Mouse (Mus musculus): Measurements from ENCODE around the gene Uts2b. TPM values are rescaled to one million over a fixed set of nuclear protein-coding genes. Genes with fewer than 3 reads are reported as not detected.

Uts2b gene
- polyA plus RNA-seq, 1 experiment from 2014 or later = 0.24 TPM

DNA sequence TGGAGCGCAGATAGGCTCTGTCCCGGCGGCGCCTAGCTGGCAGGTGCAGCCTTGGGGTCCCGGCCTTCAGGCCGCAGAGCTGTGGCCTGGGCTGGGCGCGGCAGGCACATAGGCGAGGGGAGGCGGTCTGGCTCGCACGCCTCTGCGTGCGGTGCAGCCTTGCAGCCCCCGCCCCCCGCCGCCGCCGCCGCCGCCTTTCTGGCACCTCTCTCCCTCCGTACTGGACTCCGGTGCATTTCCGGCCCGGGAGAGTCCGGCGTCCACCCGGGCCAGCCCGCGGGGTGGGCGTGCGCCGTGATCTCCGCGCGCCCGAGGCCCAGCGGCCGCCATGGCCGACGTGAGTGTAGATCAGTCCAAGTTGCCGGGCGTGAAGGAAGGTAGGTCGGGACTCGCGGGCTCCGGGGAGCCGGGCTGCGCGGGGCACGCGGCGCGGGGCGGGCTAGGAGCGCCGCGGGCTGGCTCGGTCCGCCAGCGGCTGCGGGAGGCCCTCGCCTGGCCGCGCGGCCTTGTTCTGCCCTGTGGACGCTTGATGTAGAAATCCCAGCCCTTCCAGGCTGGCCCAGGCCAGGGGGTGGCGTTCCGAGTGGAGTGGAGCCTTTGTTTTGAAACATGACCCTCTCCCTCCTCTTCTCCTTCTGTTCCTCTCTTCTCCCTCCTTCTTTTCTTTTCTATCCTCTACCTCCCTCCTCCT lies 18.9 kb upstream of the Uts2b start, which contains the start of gene Ccdc50:
Ccdc50 (plus strand) TSS at position 109 of the 691 bp plus-strand sequence.
- Histone ChIP-seq H3K4me1 (peaks cover 21% of the 10 kb centered on the region), H3K36me3 (no peaks in the 10 kb centered on the region), H3K27me3 (ENCODE audit: low read depth, poor library complexity, severe bottlenecking) (no peaks in the 10 kb centered on the region), H3K4me3 (peak within 1 kb of the TSS; percentile 90), H3K9me3 (replicated peaks) (no peaks in the 10 kb centered on the region), H3K27ac (peak within 1 kb of the TSS; percentile 99)
- peak; percentile 90 for DNase-seq (ENCODE audit: low spot score)
- WGBS = under 1% methylated on average over 61 of the region's 69 CpGs

DNA sequence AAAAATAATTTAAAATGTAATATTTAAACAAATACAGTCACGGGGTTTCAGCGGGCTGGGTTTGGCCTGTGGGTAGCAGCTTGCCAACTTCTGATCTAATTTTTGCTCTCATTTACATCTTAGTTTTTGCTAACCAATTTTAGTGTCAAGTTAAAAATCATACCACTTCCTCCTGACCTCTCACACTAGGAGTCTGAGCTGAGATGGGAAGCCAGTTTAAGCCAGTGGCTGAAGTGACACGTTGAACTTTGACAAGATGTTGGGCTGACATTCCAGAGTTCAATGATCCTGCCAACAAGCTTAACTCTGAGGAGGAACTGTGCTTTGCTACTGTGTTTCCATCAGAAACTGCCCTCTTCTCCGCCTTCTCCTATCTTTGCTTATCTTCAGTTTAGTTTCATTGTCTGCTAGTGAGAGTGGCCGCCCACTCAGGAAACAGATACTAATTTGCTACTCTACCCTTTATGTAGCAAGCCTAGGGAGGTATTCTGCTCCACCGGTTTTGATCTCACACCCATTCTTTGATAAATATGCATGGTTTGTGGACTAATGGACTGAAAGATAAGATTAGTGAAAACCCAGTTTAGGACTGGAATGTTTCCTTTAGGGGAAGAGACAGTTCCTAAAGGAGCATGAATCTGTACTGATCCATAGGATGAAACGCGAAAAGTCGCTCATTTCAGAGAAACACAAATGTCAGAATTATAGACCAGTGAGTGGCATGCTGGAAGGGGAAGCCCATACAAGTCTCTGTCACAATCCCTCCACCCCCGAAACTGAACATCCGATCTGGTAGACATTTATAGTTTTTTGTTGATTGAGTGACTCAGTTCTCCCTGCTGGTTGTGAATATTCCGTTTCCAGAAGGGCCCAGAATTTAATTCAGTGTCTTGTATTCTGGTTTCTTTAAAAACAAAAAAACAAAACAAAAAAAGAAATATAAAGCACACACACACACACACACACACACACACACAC lies 17.9 kb upstream of the Uts2b start:
- no peaks in the 10 kb centered on the region for H3K27me3 ChIP-seq (ENCODE audit: low read depth, poor library complexity, severe bottlenecking)
- 67% methylated on average over 12 of the region's 12 CpGs for WGBS
- H3K4me3 ChIP-seq = peak overlapping the region; percentile 90
- H3K36me3 ChIP-seq = no peaks in the 10 kb centered on the region
- peak overlapping the region; percentile 99; the same call in 1 of the 2 replicates for H3K27ac ChIP-seq
- no peaks in the 10 kb centered on the region for H3K9me3 ChIP-seq (replicated peaks)
- no peak for DNase-seq (ENCODE audit: low spot score)
- H3K4me1 ChIP-seq = peaks cover 21% of the 10 kb centered on the region

DNA sequence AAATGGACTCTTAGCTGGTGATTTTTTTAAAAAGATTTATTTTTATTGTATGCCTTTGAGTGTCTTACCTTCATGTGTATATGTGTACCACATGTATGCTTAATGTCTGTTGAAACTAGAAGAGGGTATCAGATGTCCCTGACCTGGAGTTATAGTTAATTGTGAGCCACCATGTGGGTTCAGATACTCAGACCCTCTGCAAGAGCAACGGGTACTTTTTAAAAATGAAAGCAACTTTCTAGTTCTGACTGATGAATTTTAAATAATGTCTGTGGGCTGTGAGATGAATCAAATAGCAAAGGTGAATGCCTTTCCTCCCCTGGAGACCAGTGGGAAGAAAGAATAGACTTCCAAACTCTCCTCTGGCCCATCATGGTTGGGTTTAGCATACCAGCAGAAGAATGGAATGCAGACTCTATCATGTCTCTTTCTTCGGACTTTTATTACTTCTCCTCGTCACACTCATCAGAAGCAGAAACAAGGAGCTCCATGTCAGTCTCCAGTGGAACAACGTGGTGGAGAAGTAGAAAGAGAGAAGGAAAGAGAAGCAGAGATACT lies 16.9 kb upstream of the Uts2b start:
- Histone ChIP-seq H3K36me3 (no peaks in the 10 kb centered on the region), H3K27ac (no peak overlapping the region), H3K4me1 (peaks cover 21% of the 10 kb centered on the region), H3K4me3 (no peak overlapping the region), H3K27me3 (ENCODE audit: low read depth, poor library complexity, severe bottlenecking) (no peaks in the 10 kb centered on the region), H3K9me3 (replicated peaks) (no peaks in the 10 kb centered on the region)
- WGBS = 80% methylated on average over 4 of the region's 4 CpGs
- DNase-seq (ENCODE audit: low spot score) = no peak

DNA sequence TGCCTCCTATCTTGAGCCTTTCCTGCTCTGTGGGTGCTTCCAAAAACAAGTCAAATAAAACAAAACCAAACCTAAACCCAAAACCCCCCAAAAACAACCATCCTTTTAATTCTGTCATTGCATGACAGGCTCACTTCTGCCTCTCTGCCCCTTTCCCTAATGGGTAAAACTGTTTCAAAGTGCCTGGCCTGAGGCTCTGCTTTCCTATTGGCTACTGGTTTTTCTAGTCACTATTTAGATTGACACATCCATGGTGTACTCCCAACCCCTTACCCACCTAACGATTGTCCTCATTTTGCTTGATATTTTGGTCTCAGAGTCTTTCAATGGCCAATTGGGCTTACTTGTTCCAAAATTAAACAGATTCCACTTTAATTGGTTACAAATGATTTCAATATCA lies 15.6 kb upstream of the Uts2b start:
- H3K4me3 ChIP-seq = no peak overlapping the region
- no peak overlapping the region for H3K27ac ChIP-seq
- no peaks in the 10 kb centered on the region for H3K27me3 ChIP-seq (ENCODE audit: low read depth, poor library complexity, severe bottlenecking)
- H3K4me1 ChIP-seq = peaks cover 12% of the 10 kb centered on the region
- no peaks in the 10 kb centered on the region for H3K9me3 ChIP-seq (replicated peaks)
- H3K36me3 ChIP-seq = no peaks in the 10 kb centered on the region
- WGBS = 82% methylated on average over 1 of the region's 1 CpGs
- DNase-seq (ENCODE audit: low spot score) = no peak

DNA sequence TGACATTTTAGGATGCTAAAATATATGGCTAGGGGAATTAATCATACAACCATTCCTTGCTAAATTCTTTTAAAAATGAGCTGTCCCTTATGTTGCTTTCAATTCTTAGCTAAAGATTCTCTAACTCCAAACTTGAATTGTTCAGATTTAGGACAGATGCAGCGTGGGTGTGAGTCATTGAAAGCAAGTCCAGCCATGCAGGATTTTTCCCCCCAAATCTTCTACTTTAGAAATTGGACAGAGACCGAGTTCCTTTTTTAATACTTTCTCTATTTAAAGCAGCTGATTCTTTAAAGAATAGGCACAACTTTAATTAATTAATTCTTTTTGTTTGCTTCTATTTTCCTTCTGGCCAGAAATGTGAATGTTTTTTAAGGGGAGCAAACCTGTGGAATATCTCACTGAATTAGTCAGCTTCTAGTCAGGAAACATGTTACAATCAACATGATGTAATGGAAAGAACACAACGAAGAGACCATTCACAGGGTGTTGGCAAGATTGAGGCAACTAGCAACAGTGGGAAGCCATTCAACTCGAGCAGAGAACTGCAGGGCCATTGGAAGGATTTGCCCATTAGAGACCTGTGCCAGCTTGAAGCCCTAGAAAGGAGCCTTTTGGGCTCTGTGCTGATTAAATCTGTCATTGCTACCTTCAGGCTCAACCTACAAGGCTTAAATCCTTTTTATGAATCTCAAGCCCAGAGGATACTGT lies 15.0 kb upstream of the Uts2b start:
- Histone ChIP-seq H3K9me3 (replicated peaks) (no peaks in the 10 kb centered on the region), H3K27me3 (ENCODE audit: low read depth, poor library complexity, severe bottlenecking) (no peaks in the 10 kb centered on the region), H3K4me1 (peaks cover 6% of the 10 kb centered on the region; the same call in 1 of the 2 replicates), H3K36me3 (no peaks in the 10 kb centered on the region), H3K27ac (no peak overlapping the region), H3K4me3 (no peak overlapping the region)
- DNase-seq (ENCODE audit: low spot score) = no peak
- WGBS = 76% methylated on average over 4 of the region's 4 CpGs

DNA sequence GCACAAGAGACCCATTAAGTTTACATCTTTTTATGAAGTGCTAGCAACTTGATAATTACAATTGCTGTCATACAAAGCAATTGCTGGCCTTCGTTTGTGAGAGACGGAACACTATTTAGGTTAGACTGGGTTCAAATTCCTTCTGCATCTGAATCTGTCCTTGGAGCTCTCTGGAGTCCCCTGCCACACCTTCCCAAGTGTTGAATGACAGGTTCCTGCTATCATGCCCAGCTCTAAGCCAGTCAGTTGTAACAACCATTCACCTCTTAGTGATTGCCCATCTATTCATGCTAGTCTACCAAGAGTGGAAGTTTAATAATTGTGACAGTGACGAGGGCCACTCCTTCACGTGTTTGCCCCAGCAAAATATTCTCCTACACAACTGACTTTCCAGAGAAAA lies 12.2 kb upstream of the Uts2b start:
- H3K4me1 ChIP-seq = no peaks in the 10 kb centered on the region
- H3K27me3 ChIP-seq (ENCODE audit: low read depth, poor library complexity, severe bottlenecking) = no peaks in the 10 kb centered on the region
- no peak overlapping the region for H3K4me3 ChIP-seq
- H3K27ac ChIP-seq = no peak overlapping the region
- no peaks in the 10 kb centered on the region for H3K36me3 ChIP-seq
- H3K9me3 ChIP-seq (replicated peaks) = no peaks in the 10 kb centered on the region
- no peak for DNase-seq (ENCODE audit: low spot score)
- WGBS = 65% methylated on average over 4 of the region's 4 CpGs

DNA sequence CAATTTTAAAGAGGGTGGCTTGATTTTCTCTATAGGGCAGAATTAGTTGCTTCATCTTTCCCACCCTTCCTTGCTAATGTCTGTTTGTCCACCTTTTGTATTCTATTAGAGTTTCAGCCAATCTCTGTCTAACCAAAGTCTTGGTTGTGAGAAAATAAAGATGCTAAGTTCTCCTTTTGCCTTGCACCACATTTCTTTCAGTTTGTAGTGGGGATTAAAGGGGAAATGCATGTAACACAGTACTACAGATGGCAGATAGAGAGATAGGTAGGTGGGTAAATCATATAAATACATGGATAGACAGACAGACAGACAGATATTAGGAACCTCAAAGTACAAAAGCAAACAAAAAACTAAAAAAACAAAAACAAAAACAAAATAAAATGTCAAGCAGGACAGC lies 6.5 kb upstream of the Uts2b start:
- Histone ChIP-seq H3K4me1 (no peaks in the 10 kb centered on the region), H3K9me3 (replicated peaks) (no peaks in the 10 kb centered on the region), H3K27me3 (ENCODE audit: low read depth, poor library complexity, severe bottlenecking) (no peaks in the 10 kb centered on the region), H3K4me3 (no peak overlapping the region), H3K36me3 (no peaks in the 10 kb centered on the region), H3K27ac (no peak overlapping the region)
- DNase-seq (ENCODE audit: low spot score) = no peak

DNA sequence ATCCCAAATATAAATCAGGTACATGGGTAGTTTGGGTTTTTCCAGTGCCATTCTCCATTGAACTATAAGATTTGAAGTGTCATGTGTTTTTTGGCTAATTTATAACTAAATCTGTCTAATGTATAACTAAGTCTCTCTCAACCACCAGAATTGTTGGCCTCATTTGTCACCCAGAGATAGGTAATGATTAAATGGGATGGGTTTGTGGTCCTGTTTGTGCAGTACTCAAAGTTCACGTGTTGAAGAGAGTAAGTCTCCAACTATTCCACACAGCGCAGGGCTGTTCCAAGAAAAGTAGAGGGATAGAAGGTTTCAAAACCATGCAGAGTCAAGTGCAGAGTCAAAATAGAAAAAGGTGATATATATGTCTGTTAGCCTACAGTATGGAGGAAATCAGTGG lies 5.3 kb upstream of the Uts2b start:
- H3K27me3 ChIP-seq (ENCODE audit: low read depth, poor library complexity, severe bottlenecking) = no peaks in the 10 kb centered on the region
- H3K36me3 ChIP-seq = no peaks in the 10 kb centered on the region
- no peak overlapping the region for H3K27ac ChIP-seq
- no peaks in the 10 kb centered on the region for H3K9me3 ChIP-seq (replicated peaks)
- no peak overlapping the region for H3K4me3 ChIP-seq
- no peaks in the 10 kb centered on the region for H3K4me1 ChIP-seq
- 94% methylated on average over 2 of the region's 2 CpGs for WGBS
- no peak for DNase-seq (ENCODE audit: low spot score)

DNA sequence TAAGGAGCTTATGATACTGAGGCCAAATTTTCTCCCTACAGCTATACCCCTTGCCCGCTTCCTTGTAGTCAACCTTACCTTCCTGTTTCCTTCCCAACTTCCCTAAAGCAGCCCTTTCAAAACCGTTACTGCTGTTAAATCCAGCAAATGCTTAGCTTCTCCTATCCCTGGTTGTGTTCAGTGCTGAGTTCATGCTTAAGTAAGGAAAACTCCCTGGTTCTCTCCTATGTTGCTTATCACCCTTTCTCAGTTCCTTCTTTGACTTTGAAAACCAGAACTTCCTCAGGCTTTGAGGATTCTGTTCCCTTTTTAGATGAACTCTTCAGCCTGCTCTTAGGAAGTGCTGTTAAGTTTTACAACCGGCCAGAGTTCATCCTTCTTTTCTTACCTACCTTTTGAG lies 4.1 kb upstream of the Uts2b start:
- no peak for DNase-seq (ENCODE audit: low spot score)
- Histone ChIP-seq H3K4me1 (no peaks in the 10 kb centered on the region; the same call in 1 of the 2 replicates), H3K36me3 (no peaks in the 10 kb centered on the region), H3K27ac (no peak overlapping the region), H3K9me3 (replicated peaks) (no peaks in the 10 kb centered on the region), H3K4me3 (no peak overlapping the region), H3K27me3 (ENCODE audit: low read depth, poor library complexity, severe bottlenecking) (no peaks in the 10 kb centered on the region)
- WGBS = 85% methylated on average over 3 of the region's 3 CpGs

DNA sequence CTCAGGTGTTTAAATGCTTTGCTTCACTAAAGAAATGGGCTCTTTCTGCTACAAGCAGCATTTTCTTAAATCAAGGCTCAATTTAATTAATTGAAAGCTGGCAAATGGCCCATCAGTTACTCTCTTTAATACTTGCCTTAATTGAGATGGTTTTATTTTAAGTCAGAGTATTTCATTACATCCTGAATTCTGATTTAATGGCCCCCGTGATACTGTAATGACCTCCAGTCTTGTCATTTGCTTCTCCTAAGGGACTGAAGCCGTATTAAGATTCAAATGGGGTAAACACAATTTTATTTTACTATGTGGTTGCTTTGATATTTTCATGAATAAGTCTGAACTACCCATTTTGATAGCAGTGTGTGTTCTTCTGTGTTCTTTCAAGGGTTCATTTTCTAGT lies 661 bp upstream of the Uts2b start:
- WGBS = 80% methylated on average over 2 of the region's 2 CpGs
- Histone ChIP-seq H3K36me3 (no peaks in the 10 kb centered on the region), H3K27ac (no peak overlapping the region), H3K27me3 (ENCODE audit: low read depth, poor library complexity, severe bottlenecking) (no peaks in the 10 kb centered on the region), H3K4me3 (no peak overlapping the region), H3K9me3 (replicated peaks) (no peaks in the 10 kb centered on the region), H3K4me1 (peaks cover 10% of the 10 kb centered on the region)
- DNase-seq (ENCODE audit: low spot score) = no peak

DNA sequence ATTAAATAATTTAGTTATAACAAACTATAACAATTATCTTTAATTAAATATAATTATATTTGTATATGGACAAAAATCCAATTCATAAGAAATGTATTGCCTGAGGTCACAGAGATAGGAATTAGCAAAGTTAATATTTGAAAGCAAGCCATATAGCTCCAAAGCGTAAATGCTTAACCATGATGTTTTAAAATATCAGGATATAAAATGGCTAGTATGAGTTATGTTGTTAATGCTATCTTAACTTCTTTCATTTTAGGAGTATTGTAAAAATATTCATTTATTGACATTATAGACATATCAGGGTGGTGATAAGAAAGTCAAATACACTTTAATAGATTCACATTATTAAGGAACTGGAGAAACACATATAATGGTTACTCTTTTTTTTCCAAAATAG lies 10.0 kb downstream of the Uts2b start:
- Histone ChIP-seq H3K4me3 (no peak overlapping the region), H3K4me1 (no peaks in the 10 kb centered on the region), H3K27ac (no peak overlapping the region), H3K9me3 (replicated peaks) (no peaks in the 10 kb centered on the region), H3K36me3 (no peaks in the 10 kb centered on the region), H3K27me3 (ENCODE audit: low read depth, poor library complexity, severe bottlenecking) (no peaks in the 10 kb centered on the region)
- DNase-seq (ENCODE audit: low spot score) = no peak
- 98% methylated on average over 1 of the region's 1 CpGs for WGBS

DNA sequence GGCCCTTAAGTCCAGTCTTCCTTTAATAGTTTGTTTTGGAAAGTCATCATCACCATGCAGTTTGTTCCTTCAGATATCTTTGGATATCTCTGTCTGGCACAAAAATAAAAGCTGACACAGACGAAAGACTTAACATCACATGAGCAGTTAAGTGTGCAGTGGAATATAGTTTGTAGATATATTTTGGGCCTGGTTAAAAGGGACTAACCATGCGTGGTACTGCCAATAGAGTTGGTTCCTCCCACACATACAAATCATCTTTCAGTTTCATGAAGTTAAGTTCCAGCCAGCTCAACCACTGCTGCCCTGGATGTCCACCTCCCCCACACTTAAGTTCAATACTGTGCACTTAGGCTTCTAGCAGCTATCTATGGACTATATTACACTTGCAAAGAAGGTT lies 15.6 kb downstream of the Uts2b start:
- Histone ChIP-seq H3K27ac (no peak overlapping the region), H3K9me3 (replicated peaks) (no peaks in the 10 kb centered on the region), H3K4me1 (no peaks in the 10 kb centered on the region), H3K4me3 (no peak overlapping the region), H3K27me3 (ENCODE audit: low read depth, poor library complexity, severe bottlenecking) (no peaks in the 10 kb centered on the region), H3K36me3 (no peaks in the 10 kb centered on the region)
- 85% methylated on average over 2 of the region's 2 CpGs for WGBS
- no peak for DNase-seq (ENCODE audit: low spot score)
